Mouse (Mus musculus) liver, embryonic 15.5 days (tissue): Measurements from ENCODE around the gene Cp. TPM values are rescaled to one million over a fixed set of nuclear protein-coding genes. Genes with fewer than 3 reads are reported as not detected.

ENCODE experiments used
- ATAC-seq: fragments of 200-750 bp; cut with Nextera tagmentation; 2 replicates; pipeline ENCODE4 v1.8.0; 2017; ENCODE audit warnings: moderate number of reproducible peaks, mild to moderate bottlenecking, moderate library complexity; ENCODE audit not compliant: insufficient read depth
- H3K27ac ChIP-seq: fragments of 300-500 bp; sonication (generic); replicated peaks from 2 replicates; pipeline ENCODE4 v1.5.1; 2015; ENCODE audit warnings: mild to moderate bottlenecking, inconsistent platforms
- H3K27me3 ChIP-seq: fragments of 300-500 bp; sonication (generic); 2 replicates; pipeline ENCODE4 v1.6.1; 2015; ENCODE audit warnings: mild to moderate bottlenecking, inconsistent platforms
- H3K36me3 ChIP-seq: fragments of 300-500 bp; sonication (generic); replicated peaks from 2 replicates; pipeline ENCODE4 v1.6.1; 2015; ENCODE audit warnings: moderate library complexity, mild to moderate bottlenecking, inconsistent platforms
- H3K4me1 ChIP-seq: fragments of 300-500 bp; sonication (generic); replicated peaks from 2 replicates; pipeline ENCODE4 v1.6.1; 2015; ENCODE audit warnings: inconsistent platforms
- H3K4me2 ChIP-seq: fragments of 300-500 bp; sonication (generic); 2 replicates; pipeline ENCODE4 v1.6.1; 2015; ENCODE audit warnings: moderate library complexity, mild to moderate bottlenecking, inconsistent platforms
- H3K4me3 ChIP-seq: fragments of 300-500 bp; sonication (generic); replicated peaks from 2 replicates; pipeline ENCODE4 v1.5.1; 2015; ENCODE audit warnings: mild to moderate bottlenecking, inconsistent platforms
- H3K9ac ChIP-seq: fragments of 300-500 bp; sonication (generic); 2 replicates; pipeline ENCODE4 v1.6.1; 2015; ENCODE audit warnings: moderate library complexity, mild to moderate bottlenecking, inconsistent platforms
- H3K9me3 ChIP-seq: fragments of 300-500 bp; sonication (generic); replicated peaks from 2 replicates; pipeline ENCODE4 v1.6.1; 2016; ENCODE audit warnings: inconsistent platforms
- WGBS: fragments of 180-500 bp; shearing (Covaris S2); methylation state at CpG from one replicate; pipeline ENCODE4 v1.1.7; 2015; ENCODE audit warnings: mixed read lengths; ENCODE audit not compliant: insufficient replicate concordance; 5-methylcytosine and 5-hydroxymethylcytosine counted together
- polyA plus RNA-seq: library from polyadenylated mRNA; unstranded; fragments of >200 nt; fragmentation: Nextera tagmentation; extraction: Ambion mirVana; gene quantifications from 2 replicates; pipeline ENCODE4 v1.2.1, GENCODE M21; 2015

The Cp gene
- polyA plus RNA-seq, 1 experiment from 2014 or later = 38.6 TPM

DNA sequence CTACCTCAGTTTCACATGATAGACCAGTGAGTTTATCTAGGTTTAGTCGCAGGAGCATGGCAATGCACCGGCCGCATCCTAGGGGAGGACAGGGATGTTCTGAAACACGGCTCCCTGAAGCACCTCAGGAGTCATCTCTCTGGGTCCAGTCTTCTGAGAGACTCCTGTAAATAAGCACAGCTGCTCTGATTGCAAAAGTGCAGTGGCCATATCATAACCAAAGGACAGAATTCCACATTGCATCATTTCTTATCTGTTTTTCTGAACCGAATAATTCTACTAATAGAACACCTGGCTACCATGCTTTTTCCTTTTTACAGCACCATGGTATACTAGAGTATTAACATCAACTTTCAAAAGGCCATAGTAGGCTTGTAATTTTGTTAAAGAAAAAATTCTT, 8.4 kb downstream of the Cp start:
- H3K27ac ChIP-seq = no peak overlapping the region
- H3K27me3 ChIP-seq = no peaks in the 10 kb centered on the region
- H3K4me2 ChIP-seq = no peak overlapping the region
- H3K4me1 ChIP-seq = 0 out of 2 replicates have a peak, but pooled peaks cover 5% of the 10 kb centered on the region
- H3K9me3 ChIP-seq = no peaks in the 10 kb centered on the region
- H3K4me3 ChIP-seq = no peak overlapping the region
- no peaks in the 10 kb centered on the region for H3K36me3 ChIP-seq
- 0 out of 2 replicates have a peak, but pooled peaks have one; percentile 26 for ATAC-seq
- H3K9ac ChIP-seq = no peak overlapping the region
- 56% methylated on average over 5 of the region's 5 CpGs for WGBS

DNA sequence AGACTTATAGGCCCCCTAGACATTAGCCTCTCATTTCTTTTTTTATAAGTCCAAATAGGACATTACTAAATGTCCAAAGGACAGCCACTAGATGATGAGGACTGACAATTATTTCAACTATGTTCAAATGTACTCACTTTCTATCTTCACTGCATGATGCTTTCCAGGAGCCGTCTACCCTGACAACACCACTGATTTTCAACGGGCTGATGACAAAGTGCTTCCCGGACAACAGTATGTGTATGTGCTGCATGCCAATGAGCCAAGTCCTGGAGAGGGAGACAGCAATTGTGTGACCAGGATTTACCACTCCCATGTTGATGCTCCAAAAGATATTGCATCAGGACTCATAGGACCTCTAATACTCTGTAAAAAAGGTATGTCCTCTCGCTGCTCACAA, 9.2 kb downstream of the Cp start:
- Histone ChIP-seq H3K4me1 (0 out of 2 replicates have a peak, but pooled peaks cover 5% of the 10 kb centered on the region), H3K27me3 (no peaks in the 10 kb centered on the region), H3K9me3 (no peaks in the 10 kb centered on the region), H3K9ac (no peak overlapping the region), H3K36me3 (no peaks in the 10 kb centered on the region), H3K27ac (no peak overlapping the region), H3K4me2 (no peak overlapping the region), H3K4me3 (no peak overlapping the region)
- WGBS = 68% methylated on average over 4 of the region's 4 CpGs
- ATAC-seq = no peak

- Histone ChIP-seq H3K27ac (peak overlapping the region; percentile 45), H3K9ac (no peak overlapping the region), H3K4me2 (no peak overlapping the region), H3K4me1 (no peaks in the 10 kb centered on the region), H3K4me3 (no peak overlapping the region), H3K36me3 (no peaks in the 10 kb centered on the region), H3K27me3 (no peaks in the 10 kb centered on the region), H3K9me3 (no peaks in the 10 kb centered on the region)
- ATAC-seq = peak; percentile 54
- 43% methylated on average over 4 of the region's 4 CpGs for WGBS
Observed at GRCm38 (mm10) chr3:19978474-19978873, 21.6 kb downstream of the Cp start.

DNA sequence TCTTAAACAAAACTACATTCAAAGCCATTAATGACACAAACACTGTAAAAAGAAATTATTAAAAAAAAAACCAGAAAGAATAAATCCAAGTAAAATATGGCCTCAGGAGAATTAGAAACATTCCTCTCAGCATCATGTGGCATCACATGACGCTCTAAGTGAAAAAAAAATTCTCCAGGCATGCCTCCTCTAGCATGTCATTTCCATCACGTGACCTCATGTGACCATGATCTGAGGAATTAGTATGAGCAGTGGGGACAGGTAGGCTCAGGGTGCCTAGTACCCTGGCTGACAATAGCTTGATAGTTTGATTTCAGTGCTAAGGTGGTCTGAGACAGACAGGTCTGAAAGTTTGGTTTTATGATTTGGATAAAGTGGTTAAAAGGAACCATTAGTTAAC, 24.3 kb downstream of the Cp start:
- H3K9ac ChIP-seq = no peak overlapping the region
- no peak for ATAC-seq
- H3K4me3 ChIP-seq = no peak overlapping the region
- 60% methylated on average over 2 of the region's 2 CpGs for WGBS
- H3K4me2 ChIP-seq = no peak overlapping the region
- no peaks in the 10 kb centered on the region for H3K4me1 ChIP-seq
- H3K9me3 ChIP-seq = no peaks in the 10 kb centered on the region
- no peaks in the 10 kb centered on the region for H3K27me3 ChIP-seq
- H3K27ac ChIP-seq = no peak overlapping the region
- H3K36me3 ChIP-seq = no peaks in the 10 kb centered on the region

GRCm38 (mm10) chr3:19982846-19983245, 26.0 kb downstream of the Cp start:
- Histone ChIP-seq H3K27ac (no peak overlapping the region), H3K36me3 (no peaks in the 10 kb centered on the region), H3K9me3 (no peaks in the 10 kb centered on the region), H3K4me2 (no peak overlapping the region), H3K9ac (no peak overlapping the region), H3K4me1 (no peaks in the 10 kb centered on the region), H3K27me3 (no peaks in the 10 kb centered on the region), H3K4me3 (no peak overlapping the region)
- ATAC-seq = no peak

DNA sequence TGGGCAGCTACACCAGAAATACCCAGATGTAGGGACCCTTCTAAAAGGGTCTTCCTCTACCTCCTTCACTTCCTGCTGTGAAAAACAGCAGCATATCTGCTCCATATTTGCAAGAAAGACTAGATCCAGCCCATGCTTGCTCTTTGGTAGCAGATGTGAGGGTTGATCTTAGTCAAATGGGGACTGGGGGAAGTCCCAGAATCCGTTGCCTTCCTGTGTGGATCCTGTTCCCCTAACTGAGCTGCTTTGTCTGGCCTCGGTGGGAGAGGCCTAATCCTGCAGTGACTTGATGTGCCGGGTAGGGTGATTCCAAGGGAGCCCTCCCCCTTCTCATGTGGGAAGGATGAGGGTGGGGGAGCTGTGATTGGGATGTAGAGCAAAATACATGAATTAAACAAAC, 29.3 kb downstream of the Cp start:
- Histone ChIP-seq H3K9ac (no peak overlapping the region), H3K9me3 (no peaks in the 10 kb centered on the region), H3K4me2 (no peak overlapping the region), H3K4me3 (no peak overlapping the region), H3K27ac (no peak overlapping the region), H3K27me3 (no peaks in the 10 kb centered on the region), H3K36me3 (no peaks in the 10 kb centered on the region), H3K4me1 (no peaks in the 10 kb centered on the region)
- WGBS = 23% methylated on average over 3 of the region's 3 CpGs
- no peak for ATAC-seq

DNA sequence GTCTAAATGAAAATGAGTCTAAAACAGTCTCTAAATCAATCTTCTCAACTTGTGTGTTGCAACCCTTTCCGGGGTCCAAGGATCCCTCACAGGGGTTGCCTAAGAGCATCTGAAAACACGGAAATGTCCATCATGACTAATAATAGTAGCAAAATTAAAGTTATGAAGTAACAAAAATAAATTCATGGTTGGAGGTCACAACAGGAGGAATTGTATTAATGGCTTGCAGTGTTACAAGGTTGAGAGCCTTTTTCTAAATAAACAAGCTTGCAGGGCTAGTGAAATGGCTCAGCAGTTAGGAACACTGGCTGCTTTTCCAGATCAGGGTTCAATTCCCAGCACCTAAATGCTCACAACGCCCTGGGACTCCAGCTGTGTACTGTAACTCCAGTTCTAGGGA, 33.2 kb downstream of the Cp start:
- WGBS = 52% methylated on average over 3 of the region's 3 CpGs
- Histone ChIP-seq H3K9ac (no peak overlapping the region), H3K27me3 (no peaks in the 10 kb centered on the region), H3K27ac (no peak overlapping the region), H3K36me3 (no peaks in the 10 kb centered on the region), H3K4me1 (no peaks in the 10 kb centered on the region), H3K9me3 (no peaks in the 10 kb centered on the region), H3K4me2 (no peak overlapping the region), H3K4me3 (no peak overlapping the region)
- no peak for ATAC-seq

DNA sequence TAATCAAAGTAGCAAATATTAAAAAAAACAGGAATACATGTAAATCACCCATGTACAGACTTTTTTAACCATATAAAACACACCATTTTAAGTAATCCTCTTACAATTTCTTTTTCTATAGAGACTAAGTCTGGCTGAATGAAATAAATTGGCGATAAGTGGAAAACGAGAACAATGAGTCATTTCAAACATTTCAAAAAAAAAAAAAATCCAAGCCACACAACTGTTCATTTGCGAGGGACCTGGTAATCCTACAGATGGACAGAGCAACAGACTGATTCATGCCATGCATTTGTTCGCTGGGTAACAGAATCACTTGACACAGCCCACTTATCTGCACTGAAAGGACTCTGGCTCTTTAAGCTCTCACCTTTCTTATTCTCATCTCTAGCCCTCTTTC, 35.5 kb downstream of the Cp start:
- Histone ChIP-seq H3K4me3 (no peak overlapping the region), H3K9ac (no peak overlapping the region), H3K27ac (no peak overlapping the region), H3K4me2 (no peak overlapping the region), H3K4me1 (no peaks in the 10 kb centered on the region), H3K9me3 (no peaks in the 10 kb centered on the region), H3K36me3 (peaks cover 2% of the 10 kb centered on the region; the same call in 1 of the 2 replicates), H3K27me3 (no peaks in the 10 kb centered on the region)
- 72% methylated on average over 4 of the region's 4 CpGs for WGBS
- no peak for ATAC-seq

DNA sequence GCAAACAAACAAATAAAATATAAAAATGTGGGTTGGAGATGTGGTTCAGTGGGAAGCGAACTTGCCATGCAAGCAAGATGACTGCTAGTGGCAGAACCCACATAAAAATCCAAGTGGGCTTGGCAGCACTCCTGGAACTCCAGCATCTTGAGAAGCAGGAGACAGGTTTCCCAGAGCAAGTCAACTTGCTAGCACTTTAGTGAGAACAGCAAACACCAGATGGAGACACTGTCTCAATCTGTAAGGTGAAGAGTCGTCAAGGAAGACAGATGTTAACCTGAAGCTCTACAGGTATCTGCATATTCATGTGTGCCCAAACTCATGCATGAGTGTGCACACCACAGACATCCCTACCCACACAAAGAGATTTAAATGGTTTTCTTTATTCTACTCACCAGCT, 42.7 kb downstream of the Cp start:
- Histone ChIP-seq H3K4me2 (no peak overlapping the region), H3K9ac (no peak overlapping the region), H3K9me3 (no peaks in the 10 kb centered on the region), H3K36me3 (peaks cover 29% of the 10 kb centered on the region), H3K4me3 (no peak overlapping the region), H3K27ac (no peak overlapping the region), H3K4me1 (no peaks in the 10 kb centered on the region), H3K27me3 (no peaks in the 10 kb centered on the region)
- WGBS = 68% methylated on average over 2 of the region's 2 CpGs
- ATAC-seq = no peak

GRCm38 (mm10) chr3:20000806-20001205, 44.0 kb downstream of the Cp start:
- 75% methylated on average over 4 of the region's 4 CpGs for WGBS
- Histone ChIP-seq H3K36me3 (peaks cover 29% of the 10 kb centered on the region), H3K27me3 (no peaks in the 10 kb centered on the region), H3K4me1 (no peaks in the 10 kb centered on the region), H3K27ac (no peak overlapping the region), H3K4me2 (no peak overlapping the region), H3K9me3 (no peaks in the 10 kb centered on the region), H3K4me3 (no peak overlapping the region), H3K9ac (no peak overlapping the region)
- no peak for ATAC-seq

DNA sequence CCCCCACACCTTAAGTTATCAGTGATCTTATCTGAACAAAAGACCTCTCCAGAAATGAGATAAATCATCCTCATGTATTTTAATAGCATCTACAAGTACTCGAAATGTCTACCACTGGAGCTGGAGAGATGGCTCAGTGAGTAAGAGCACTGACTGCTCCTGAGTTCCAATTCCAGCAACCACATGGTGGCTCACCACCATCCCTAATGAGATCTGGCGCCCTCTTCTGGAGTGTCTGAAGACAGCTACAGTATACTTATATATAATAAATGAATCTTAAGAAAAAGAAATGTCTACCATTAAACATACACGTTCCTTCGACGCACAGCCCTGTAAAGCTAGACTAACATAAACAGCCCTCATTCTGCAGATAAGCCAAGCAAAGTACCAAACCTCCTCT, 45.9 kb downstream of the Cp start:
- Histone ChIP-seq H3K9me3 (no peaks in the 10 kb centered on the region), H3K4me2 (no peak overlapping the region), H3K4me1 (0 out of 2 replicates have a peak, but pooled peaks cover 6% of the 10 kb centered on the region), H3K36me3 (peaks cover 27% of the 10 kb centered on the region; the same call in 1 of the 2 replicates), H3K27me3 (no peaks in the 10 kb centered on the region), H3K9ac (no peak overlapping the region), H3K27ac (no peak overlapping the region), H3K4me3 (no peak overlapping the region)
- no peak for ATAC-seq
- 65% methylated on average over 5 of the region's 5 CpGs for WGBS

DNA sequence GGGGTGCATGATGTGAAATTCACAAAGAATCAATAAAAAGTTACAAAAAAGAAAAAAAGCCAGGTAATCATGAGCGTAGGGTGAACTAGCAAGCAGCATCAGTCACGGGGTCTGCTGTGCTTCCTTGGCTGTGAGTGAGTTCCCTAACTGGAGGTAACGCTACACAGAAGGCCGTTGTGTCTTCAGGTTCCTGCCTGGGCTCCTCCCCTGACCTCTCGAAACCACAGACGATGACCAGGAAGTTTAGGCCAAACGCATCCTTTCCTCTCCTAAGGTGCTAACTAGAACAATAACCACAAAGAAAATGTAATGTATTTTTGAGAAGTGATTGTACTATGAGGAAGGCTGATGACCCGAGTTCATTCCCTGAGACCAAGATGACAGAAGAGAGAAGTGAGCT, 47.6 kb downstream of the Cp start:
- no peak for ATAC-seq
- 44% methylated on average over 8 of the region's 8 CpGs for WGBS
- 0 out of 2 replicates have a peak, but pooled peaks cover 7% of the 10 kb centered on the region for H3K4me1 ChIP-seq
- H3K9me3 ChIP-seq = no peaks in the 10 kb centered on the region
- peaks cover 28% of the 10 kb centered on the region; the same call in 1 of the 2 replicates for H3K36me3 ChIP-seq
- H3K9ac ChIP-seq = no peak overlapping the region
- H3K4me3 ChIP-seq = no peak overlapping the region
- H3K27me3 ChIP-seq = no peaks in the 10 kb centered on the region
- no peak overlapping the region for H3K27ac ChIP-seq
- no peak overlapping the region for H3K4me2 ChIP-seq
